In the genomic region with DNA sequence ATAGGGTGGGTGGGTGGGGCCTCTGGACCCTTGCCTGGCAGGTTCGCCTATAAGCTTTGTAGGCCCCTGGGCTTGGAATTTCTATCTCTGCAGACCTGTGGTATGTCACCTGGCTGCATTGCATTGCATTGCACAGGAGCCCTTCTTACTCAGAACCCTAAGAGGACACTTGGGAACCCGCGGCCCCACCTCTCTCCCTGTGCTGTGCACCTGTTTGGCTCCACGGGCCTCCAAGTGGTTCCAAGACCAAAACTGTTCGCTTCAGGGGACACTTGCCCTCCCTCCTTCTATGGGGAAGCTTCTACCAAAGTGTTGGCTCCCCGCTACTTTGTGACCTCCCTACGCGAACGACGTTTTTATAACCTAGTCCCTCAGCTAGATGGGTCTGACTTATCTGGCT, we compare ENCODE assay signal across 9 mouse cellular contexts. TPM values are rescaled to one million over a fixed set of nuclear protein-coding genes. Genes with fewer than 3 reads are reported as not detected.
A peak's percentile ranks its signal among the peaks of the same experiment; 100 is the strongest.
DNase-seq lines count a peak whose midpoint lies in the region; ATAC-seq and TF ChIP-seq lines count a peak whose summit lies in the region.
"Had no signal": no experiment of that assay in that cellular context is flagged by ENCODE, and none has a peak within 500 bp of the region (broad histone marks: within the 10 kb centered on the region; RNA-seq: fewer than 3 reads in every experiment).

No protein-coding gene starts in this region.

- peak overlapping the region; percentile 29 for H3K4me3 ChIP-seq in hindbrain, embryonic 11.5 days (ENCODE audit: low read depth, low read length)
- no peak overlapping the region for H3K4me3 ChIP-seq in lung, adult 2 months (replicated peaks; ENCODE audit: extremely low read depth, low read depth, low read length)
- peak overlapping the region; percentile 39 for H3K4me3 ChIP-seq in stomach, postnatal 0 days (ENCODE audit: low read depth, low read length)

- peak overlapping the region; percentile 57 for H3K9ac ChIP-seq in hindbrain, embryonic 11.5 days (ENCODE audit: low read depth, low read length)
- peak overlapping the region; percentile 72 for H3K9ac ChIP-seq in stomach, postnatal 0 days (ENCODE audit: low read length)

- TF ChIP-seq CTCF in lung, adult 2 months (IDR thresholded peaks at IDR 0.05; ENCODE audit: insufficient read depth, low read length) = no peak
- no peak for TF ChIP-seq CTCF in stomach, postnatal 0 days (IDR thresholded peaks at IDR 0.05; ENCODE audit: low read depth)

- TF ChIP-seq EP300 in stomach, postnatal 0 days (optimal IDR thresholded peaks at IDR 0.05) = no peak

- no peak for TF ChIP-seq POLR2A in lung, adult 2 months (IDR thresholded peaks at IDR 0.05; ENCODE audit: borderline replicate concordance, extremely low read depth, low read depth, low read length)

- no peak for ATAC-seq in hindbrain, embryonic 11.5 days (ENCODE audit: low FRiP score)
- ATAC-seq in stomach, postnatal 0 days (ENCODE audit: low FRiP score, low TSS enrichment) = no peak

- H3K4me2 ChIP-seq in hindbrain, embryonic 11.5 days (replicated peaks; ENCODE audit: low read depth, low read length) = peak overlapping the region; percentile 56
- H3K4me2 ChIP-seq in stomach, postnatal 0 days (replicated peaks; ENCODE audit: low read depth) = peak overlapping the region; percentile 72

- H3K9me3 ChIP-seq in hindbrain, embryonic 11.5 days (ENCODE audit: control insufficient read depth, low read length) = no peaks in the 10 kb centered on the region
- no peaks in the 10 kb centered on the region for H3K9me3 ChIP-seq in stomach, postnatal 0 days (ENCODE audit: control insufficient read depth, low read length)

- H3K27ac ChIP-seq in hindbrain, embryonic 11.5 days (ENCODE audit: low read depth, low read length) = peak overlapping the region; percentile 77
- peak overlapping the region; percentile 82 for H3K27ac ChIP-seq in stomach, postnatal 0 days (replicated peaks)
- H3K27ac ChIP-seq: macrophage had no signal

- H3K4me1 ChIP-seq in hindbrain, embryonic 11.5 days (replicated peaks; ENCODE audit: control insufficient read depth, insufficient read depth, low read length) = peaks cover 16% of the 10 kb centered on the region
- peaks cover 9% of the 10 kb centered on the region; the same call in 1 of the 2 replicates for H3K4me1 ChIP-seq in lung, adult 2 months (ENCODE audit: control insufficient read depth, insufficient read depth, low read length)
- H3K4me1 ChIP-seq in stomach, postnatal 0 days (replicated peaks; ENCODE audit: control insufficient read depth, insufficient read depth) = peaks cover 2% of the 10 kb centered on the region

- peak; percentile 91 for DNase-seq in heart, adult 11 months
- DNase-seq in heart, postnatal 4 days = no peak
- DNase-seq in R1 (ENCODE audit: low read depth, low spot score) = peak; percentile 36
- no peak for DNase-seq in hindbrain, embryonic 11.5 days (ENCODE audit: low spot score)
- peak; percentile 53 for DNase-seq in lung, adult 2 months
- peak; percentile 42 for DNase-seq in stomach, postnatal 0 days (ENCODE audit: low spot score)
- DNase-seq in right cerebral cortex, postnatal 14 days = no peak
- no peak for DNase-seq in adrenal gland, adult (ENCODE audit: inconsistent age in 2 of 2, low spot score in 1 of 2)

- H3K27me3 ChIP-seq in hindbrain, embryonic 11.5 days (ENCODE audit: control insufficient read depth, insufficient read depth, low read length) = no peaks in the 10 kb centered on the region
- H3K27me3 ChIP-seq in stomach, postnatal 0 days (ENCODE audit: control insufficient read depth, insufficient read depth, low read length) = no peaks in the 10 kb centered on the region

- WGBS in hindbrain, embryonic 11.5 days = 51% methylated on average over 10 of the region's 10 CpGs
- WGBS in lung, adult 2 months = 60% methylated on average over 10 of the region's 10 CpGs
- 51% methylated on average over 10 of the region's 10 CpGs for WGBS in stomach, postnatal 0 days

- no peaks in the 10 kb centered on the region for H3K36me3 ChIP-seq in hindbrain, embryonic 11.5 days (ENCODE audit: control insufficient read depth, insufficient read depth, low read length)
- no peaks in the 10 kb centered on the region for H3K36me3 ChIP-seq in stomach, postnatal 0 days (ENCODE audit: control insufficient read depth, insufficient read depth, low read length)

RNA-seq across cellular contexts. Expression of a gene that starts 36.8 kb away (rescaled TPM):
- 1,000 to 10,000 TPM in 1 of 2 experiments, 100 to 1,000 TPM in 1; 930 to 1,002 TPM for total RNA-seq in heart, postnatal 4 days (2021)
- 3,592 and 3,665 TPM in 2 replicates for polyA plus RNA-seq in hindbrain, embryonic 11.5 days (2014; fragmentation: Nextera tagmentation; extraction: Ambion mirVana)
- 941 and 1,175 TPM in 2 replicates for polyA plus RNA-seq in lung, adult 2 months (2012; rRNA removed)
- polyA plus RNA-seq in stomach, postnatal 0 days (2015; fragmentation: Nextera tagmentation; extraction: Ambion mirVana) = 2,268 and 2,377 TPM in 2 replicates

RNA-seq across cellular contexts. Expression of a gene that starts 49.8 kb away (rescaled TPM):
- total RNA-seq in heart, postnatal 4 days (2021) = under 1 TPM in 1 of 2 experiments, not detected in 1; 0.34 TPM
- polyA plus RNA-seq in hindbrain, embryonic 11.5 days (2014; fragmentation: Nextera tagmentation; extraction: Ambion mirVana) = 1.1 and 1.5 TPM in 2 replicates
- 0.06 and 0.60 TPM in 2 replicates for polyA plus RNA-seq in lung, adult 2 months (2012; rRNA removed)
- 0.41 and 0.47 TPM in 2 replicates for polyA plus RNA-seq in stomach, postnatal 0 days (2015; fragmentation: Nextera tagmentation; extraction: Ambion mirVana)
- polyA plus RNA-seq: macrophage had no signal

Comparison
In these comparisons a context has a peak if more than half of its experiments do, and no peak if none do; other contexts are left out.
1. DNase-seq: peak in heart, adult 11 months (single experiment), R1 (single experiment), lung, adult 2 months (single experiment) and stomach, postnatal 0 days (single experiment); none in heart, postnatal 4 days (single experiment), hindbrain, embryonic 11.5 days (single experiment), right cerebral cortex, postnatal 14 days (single experiment) and adrenal gland, adult (0 of 2).